Mouse (Mus musculus) megakaryocyte, embryonic 14.5 days (primary cell): ENCODE data around the gene Olfr1373.

ENCODE experiments used
- FLI1 ChIP-seq: IDR thresholded peaks from 2 replicates; pipeline ENCODE4 v1.6.1; 2012; ENCODE audit warnings: low read length, inconsistent platforms, mixed read lengths
- GATA1 ChIP-seq: IDR thresholded peaks from 3 replicates; pipeline ENCODE4 v1.6.1; 2012; ENCODE audit warnings: mixed read lengths, low read length, inconsistent platforms, borderline replicate concordance

DNA sequence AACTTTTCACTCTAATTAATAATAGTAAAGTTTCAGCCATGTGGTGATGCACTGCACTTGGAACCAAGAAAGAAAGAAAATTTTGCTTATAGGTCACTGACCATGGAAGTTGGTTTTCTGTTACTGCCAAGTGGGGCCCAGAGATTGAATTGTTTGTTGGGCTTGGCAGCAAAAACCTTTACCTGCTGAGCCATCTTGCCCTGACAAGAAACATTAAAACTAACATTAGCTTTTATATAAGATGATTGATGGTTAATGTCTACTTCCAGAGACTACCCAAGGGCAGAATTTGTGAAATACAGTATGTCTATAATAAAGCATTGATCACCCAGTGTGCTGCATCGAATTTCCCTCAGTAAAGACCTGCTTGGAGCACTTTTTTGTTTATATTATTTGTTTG, 38.9 kb downstream of the Olfr1373 start:
- TF ChIP-seq FLI1 (no peak), GATA1 (no peak)
